Comparison of ENCODE assay signal across 21 mouse cellular contexts in the genomic region with DNA sequence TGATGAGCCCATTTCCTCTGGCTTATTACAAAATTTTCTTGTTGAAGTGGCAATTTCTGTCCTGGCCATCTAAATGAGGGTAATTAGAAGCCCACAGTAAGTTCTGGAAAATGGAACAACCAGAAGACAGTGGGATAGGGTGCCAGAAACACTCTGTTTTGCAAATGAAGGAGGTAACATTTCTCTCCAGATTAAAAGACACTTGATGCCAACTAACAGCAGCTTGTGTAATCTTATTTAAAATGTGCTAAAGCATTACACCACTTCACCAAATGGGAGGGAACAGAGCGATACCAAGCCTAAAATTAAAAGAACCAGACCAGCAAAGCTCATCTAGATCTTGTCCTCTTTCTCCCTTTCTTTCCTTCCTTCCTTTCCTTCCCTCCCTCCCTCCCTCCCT.
DNase-seq lines count a peak whose midpoint lies in the region; ATAC-seq lines count a peak whose summit lies in the region.
"Had no signal": no experiment of that assay in that cellular context is flagged by ENCODE, and none has a peak within 500 bp of the region (broad histone marks: within the 10 kb centered on the region; RNA-seq: fewer than 3 reads in every experiment).

No protein-coding gene starts in this region.

- WGBS in forebrain, embryonic 14.5 days = 58% methylated on average over 1 of the region's 1 CpGs
- 88% methylated on average over 1 of the region's 1 CpGs for WGBS in forebrain, embryonic 11.5 days
- WGBS in macrophage (ENCODE audit: missing documents) = no CpG with 5 or more reads among the region's 1 CpGs
- 75% methylated on average over 1 of the region's 1 CpGs for WGBS in intestine, embryonic 15.5 days

- no peak overlapping the region for H3K27ac ChIP-seq in forebrain, embryonic 14.5 days (ENCODE audit: low read depth, low read length)
- H3K27ac ChIP-seq in forebrain, embryonic 11.5 days (ENCODE audit: low read depth, low read length) = no peak overlapping the region
- H3K27ac ChIP-seq in macrophage = peak overlapping the region; percentile 60; the same call in 1 of the 2 replicates
- H3K27ac ChIP-seq in intestine, embryonic 15.5 days = no peak overlapping the region
- H3K27ac ChIP-seq: embryonic facial prominence, embryonic 10.5 days; forebrain, embryonic 12.5 days; heart, adult 2 months; hindbrain, embryonic 15.5 days had no signal

- H3K4me3 ChIP-seq in forebrain, embryonic 14.5 days (ENCODE audit: low read depth, low read length) = no peak overlapping the region
- H3K4me3 ChIP-seq in forebrain, embryonic 11.5 days (ENCODE audit: low read depth, low read length) = no peak overlapping the region
- no peak overlapping the region for H3K4me3 ChIP-seq in macrophage (ENCODE audit: inconsistent target)
- no peak overlapping the region for H3K4me3 ChIP-seq in intestine, embryonic 15.5 days (replicated peaks)
- H3K4me3 ChIP-seq: embryonic facial prominence, embryonic 10.5 days; erythroblast, embryonic 14.5 days; forebrain, embryonic 12.5 days; heart, adult 2 months; heart, embryonic 12.5 days; hindbrain, embryonic 15.5 days had no signal

- no peaks in the 10 kb centered on the region for H3K9me3 ChIP-seq in forebrain, embryonic 14.5 days (replicated peaks; ENCODE audit: control insufficient read depth, low read length)
- no peaks in the 10 kb centered on the region for H3K9me3 ChIP-seq in forebrain, embryonic 11.5 days (ENCODE audit: control insufficient read depth, low read length)
- H3K9me3 ChIP-seq in intestine, embryonic 15.5 days = no peaks in the 10 kb centered on the region
- H3K9me3 ChIP-seq: embryonic facial prominence, embryonic 10.5 days; forebrain, embryonic 12.5 days; G1E; heart, embryonic 12.5 days; hindbrain, embryonic 15.5 days had no signal

- peaks cover 99% of the 10 kb centered on the region for H3K79me2 ChIP-seq in macrophage (ENCODE audit: inconsistent target)

- 0 out of 2 replicates have a peak, but pooled peaks cover 4% of the 10 kb centered on the region for H3K4me1 ChIP-seq in forebrain, embryonic 14.5 days (ENCODE audit: control insufficient read depth, insufficient read depth, low read length)
- no peaks in the 10 kb centered on the region; the same call in 1 of the 2 replicates for H3K4me1 ChIP-seq in forebrain, embryonic 11.5 days (replicated peaks; ENCODE audit: control insufficient read depth, insufficient read depth, low read length)
- peaks cover 25% of the 10 kb centered on the region for H3K4me1 ChIP-seq in intestine, embryonic 15.5 days (replicated peaks)

- H3K27me3 ChIP-seq in forebrain, embryonic 14.5 days (replicated peaks; ENCODE audit: control insufficient read depth, insufficient read depth, low read length) = no peaks in the 10 kb centered on the region
- H3K27me3 ChIP-seq in forebrain, embryonic 11.5 days (ENCODE audit: control insufficient read depth, insufficient read depth, low read length) = no peaks in the 10 kb centered on the region
- no peaks in the 10 kb centered on the region for H3K27me3 ChIP-seq in intestine, embryonic 15.5 days (replicated peaks)
- H3K27me3 ChIP-seq: forebrain, embryonic 12.5 days; heart, embryonic 12.5 days; hindbrain, embryonic 15.5 days had no signal

- ATAC-seq in forebrain, embryonic 14.5 days = no peak
- ATAC-seq in forebrain, embryonic 11.5 days (replicated peaks; ENCODE audit: low FRiP score) = no peak
- ATAC-seq in intestine, embryonic 15.5 days = no peak
- ATAC-seq: CD4-positive, CD25-positive, alpha-beta regulatory T cell, adult 4 months; intestine, postnatal 0 days had no signal

- no peaks in the 10 kb centered on the region for H3K36me3 ChIP-seq in forebrain, embryonic 14.5 days (ENCODE audit: control insufficient read depth, insufficient read depth, low read length)
- H3K36me3 ChIP-seq in forebrain, embryonic 11.5 days (ENCODE audit: control insufficient read depth, insufficient read depth, low read length) = no peaks in the 10 kb centered on the region
- H3K36me3 ChIP-seq in macrophage (ENCODE audit: inconsistent target) = no peaks in the 10 kb centered on the region
- no peaks in the 10 kb centered on the region for H3K36me3 ChIP-seq in intestine, embryonic 15.5 days
- H3K36me3 ChIP-seq: embryonic facial prominence, embryonic 10.5 days; forebrain, embryonic 12.5 days; G1E; heart, embryonic 12.5 days; hindbrain, embryonic 15.5 days had no signal

- no peak overlapping the region for H3K9ac ChIP-seq in forebrain, embryonic 14.5 days (ENCODE audit: low read length)
- H3K9ac ChIP-seq in forebrain, embryonic 11.5 days (ENCODE audit: low read length) = no peak overlapping the region
- no peak overlapping the region for H3K9ac ChIP-seq in intestine, embryonic 15.5 days
- H3K9ac ChIP-seq: forebrain, embryonic 12.5 days; hindbrain, embryonic 15.5 days had no signal

- peak; percentile 45 for DNase-seq in forebrain, embryonic 14.5 days (ENCODE audit: low spot score)
- no peak for DNase-seq in forebrain, embryonic 11.5 days (ENCODE audit: low spot score)
- peak; percentile 20 to 45 for DNase-seq in frontal cortex, adult 2 months (ENCODE audit: extremely low spot score in 1 of 2, low spot score in 1 of 2)
- no peak for DNase-seq in frontal cortex, postnatal 10 days (ENCODE audit: low spot score in 2 of 2)
- peak; percentile 40 for DNase-seq in adipocyte (ENCODE audit: low spot score)
- DNase-seq: adrenal gland, postnatal 10 days; B cell, adult 2 months; cerebellum, adult 2 months; cerebellum, postnatal 10 days; gastrocnemius, postnatal 10 days; heart, adult 2 months had no signal

- H3K4me2 ChIP-seq in forebrain, embryonic 14.5 days (ENCODE audit: low read length) = no peak overlapping the region
- H3K4me2 ChIP-seq in forebrain, embryonic 11.5 days (ENCODE audit: low read depth, low read length, severe bottlenecking) = no peak overlapping the region
- H3K4me2 ChIP-seq in intestine, embryonic 15.5 days (replicated peaks) = no peak overlapping the region
- H3K4me2 ChIP-seq: forebrain, embryonic 12.5 days; heart, embryonic 12.5 days; hindbrain, embryonic 15.5 days had no signal

Comparison
In these comparisons a context has a peak if more than half of its experiments do, and no peak if none do; other contexts are left out.
1. DNase-seq: peak in forebrain, embryonic 14.5 days (single experiment), frontal cortex, adult 2 months (2 of 2) and adipocyte (single experiment); none in forebrain, embryonic 11.5 days (single experiment) and frontal cortex, postnatal 10 days (0 of 2).